Comparison of ENCODE assay signal across 8 mouse cellular contexts in the genomic region with DNA sequence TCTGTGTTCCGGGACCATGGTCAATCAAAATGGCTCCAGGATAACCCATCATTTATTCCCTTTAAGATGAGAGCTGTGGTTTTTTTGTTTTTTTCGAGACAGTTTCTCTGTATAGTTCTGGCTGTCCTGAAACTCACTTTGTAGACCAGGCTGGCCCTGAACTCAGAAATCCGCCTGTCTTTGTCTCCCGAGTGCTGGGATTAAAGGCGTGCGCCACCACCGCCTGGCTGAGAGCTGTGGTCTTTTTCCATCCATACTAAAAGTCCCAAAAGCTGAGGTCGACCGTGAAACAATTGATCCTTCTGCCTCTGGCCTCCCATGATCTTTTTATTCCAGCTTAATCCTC. TPM values are rescaled to one million over a fixed set of nuclear protein-coding genes. Genes with fewer than 3 reads are reported as not detected.
A peak's percentile ranks its signal among the peaks of the same experiment; 100 is the strongest.
DNase-seq lines count a peak whose midpoint lies in the region; ATAC-seq lines count a peak whose summit lies in the region.

No protein-coding gene starts in this region.

- peak overlapping the region; percentile 100 for H3K9ac ChIP-seq in intestine, embryonic 16.5 days (ENCODE audit: low read depth, low read length)
- H3K9ac ChIP-seq in midbrain, embryonic 14.5 days (replicated peaks; ENCODE audit: low read length) = peak overlapping the region; percentile 100

- peak overlapping the region; percentile 57 for H3K4me2 ChIP-seq in intestine, embryonic 16.5 days (ENCODE audit: low read depth, low read length)
- peak overlapping the region; percentile 93 for H3K4me2 ChIP-seq in midbrain, embryonic 14.5 days (ENCODE audit: low read length)

- H3K4me3 ChIP-seq in intestine, embryonic 16.5 days (ENCODE audit: low read length) = peak overlapping the region; percentile 98
- H3K4me3 ChIP-seq in midbrain, embryonic 14.5 days (replicated peaks; ENCODE audit: low read depth, low read length) = peak overlapping the region; percentile 99

- DNase-seq in adrenal gland, postnatal 14 days = peak; percentile 38
- no peak for DNase-seq in adrenal gland, adult 8-10 months
- peak; percentile 24 for DNase-seq in thymus, postnatal 0 days (ENCODE audit: low spot score)
- no peak for DNase-seq in thymus, adult 18-20 months
- no peak for DNase-seq in midbrain, embryonic 14.5 days
- DNase-seq in left cerebral cortex, adult 8-10 months (ENCODE audit: low spot score in 2 of 2) = no peak
- no peak for DNase-seq in urinary bladder, postnatal 10 days (ENCODE audit: low spot score)

- peak overlapping the region; percentile 100 for H3K27ac ChIP-seq in intestine, embryonic 16.5 days (ENCODE audit: low read length)
- H3K27ac ChIP-seq in midbrain, embryonic 14.5 days (replicated peaks; ENCODE audit: low read depth, low read length) = peak overlapping the region; percentile 99

- no peak for ATAC-seq in intestine, embryonic 16.5 days
- ATAC-seq in midbrain, embryonic 14.5 days (ENCODE audit: low FRiP score, low TSS enrichment) = no peak

- peaks cover 19% of the 10 kb centered on the region for H3K4me1 ChIP-seq in intestine, embryonic 16.5 days (ENCODE audit: control insufficient read depth, insufficient read depth, low read length)
- peaks cover 35% of the 10 kb centered on the region for H3K4me1 ChIP-seq in midbrain, embryonic 14.5 days (ENCODE audit: control insufficient read depth, insufficient read depth, low read length)

- H3K27me3 ChIP-seq in intestine, embryonic 16.5 days (replicated peaks; ENCODE audit: control insufficient read depth, insufficient read depth, low read length) = no peaks in the 10 kb centered on the region
- no peaks in the 10 kb centered on the region for H3K27me3 ChIP-seq in midbrain, embryonic 14.5 days (ENCODE audit: control insufficient read depth, insufficient read depth, low read length)

- no peaks in the 10 kb centered on the region for H3K9me3 ChIP-seq in intestine, embryonic 16.5 days (ENCODE audit: control insufficient read depth, low read length)
- no peaks in the 10 kb centered on the region for H3K9me3 ChIP-seq in midbrain, embryonic 14.5 days (ENCODE audit: control insufficient read depth, low read length)

- WGBS in intestine, embryonic 16.5 days = 15% methylated on average over 9 of the region's 9 CpGs
- 3% methylated on average over 9 of the region's 9 CpGs for WGBS in midbrain, embryonic 14.5 days

- H3K36me3 ChIP-seq in intestine, embryonic 16.5 days (ENCODE audit: control insufficient read depth, insufficient read depth, low read length) = peaks cover 3% of the 10 kb centered on the region; the same call in 1 of the 2 replicates
- H3K36me3 ChIP-seq in midbrain, embryonic 14.5 days (ENCODE audit: control insufficient read depth, insufficient read depth, low read length) = peaks cover 24% of the 10 kb centered on the region

RNA-seq across cellular contexts. Expression of gene Ccnl1, which starts 0.8 kb away (rescaled TPM):
- 91.4 and 116 TPM in 2 replicates for total RNA-seq in adrenal gland, postnatal 14 days (2021)
- 10 to 100 TPM; 53.2 to 91.9 (median 84.1) TPM for total RNA-seq in adrenal gland, adult 8-10 months (2022)
- 153 and 155 TPM in 2 replicates for polyA plus RNA-seq in thymus, postnatal 0 days (2015; fragmentation: Nextera tagmentation; extraction: Ambion mirVana)
- polyA plus RNA-seq in intestine, embryonic 16.5 days (2015; fragmentation: Nextera tagmentation; extraction: Ambion mirVana) = 81.6 and 82.4 TPM in 2 replicates
- 78.1 and 99.0 TPM in 2 replicates for polyA plus RNA-seq in midbrain, embryonic 14.5 days (2014; fragmentation: Nextera tagmentation; extraction: Ambion mirVana)
- 10 to 100 TPM; 50.2 to 57.0 (median 52.7) TPM for total RNA-seq in left cerebral cortex, adult 8-10 months (2022)

Comparison
In these comparisons a context has a peak if more than half of its experiments do, and no peak if none do; other contexts are left out.
1. DNase-seq: peak in adrenal gland, postnatal 14 days (single experiment) and thymus, postnatal 0 days (single experiment); none in adrenal gland, adult 8-10 months (single experiment), thymus, adult 18-20 months (0 of 2), midbrain, embryonic 14.5 days (single experiment), left cerebral cortex, adult 8-10 months (0 of 2) and urinary bladder, postnatal 10 days (single experiment).